Mouse (Mus musculus): ENCODE data around the gene Bsnd.

DNA sequence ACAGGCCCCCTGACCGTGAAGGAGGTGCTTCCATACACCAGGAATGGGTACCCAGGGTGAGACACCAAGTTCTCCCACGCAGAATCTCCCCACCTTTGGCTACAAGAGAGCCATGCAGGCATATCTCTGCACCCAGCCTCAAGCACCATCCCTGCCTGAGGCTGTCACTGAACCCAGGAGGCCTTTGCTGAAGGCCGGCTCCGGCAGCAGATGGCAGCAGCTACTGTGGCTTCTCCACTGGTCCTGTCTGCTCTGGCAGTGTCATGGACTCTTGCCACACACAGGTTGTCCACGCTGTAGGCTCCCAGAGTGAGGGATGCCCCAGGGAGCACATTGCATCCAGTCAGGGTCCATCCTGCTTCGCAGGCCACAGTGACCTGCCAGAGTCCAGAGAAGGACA is 48.9 kb downstream of the Bsnd start:
- no peak for TF ChIP-seq EP300 (optimal IDR thresholded peaks at IDR 0.05)
- TF ChIP-seq CTCF (IDR thresholded peaks at IDR 0.05; ENCODE audit: low read depth), result no peak

Measured in stomach, postnatal 0 days (tissue).